Mouse (Mus musculus) embryo, embryonic 11 days (tissue): ENCODE data around the gene Pald1.

Source experiments
- DNase-seq: peaks from one replicate; pipeline ENCODE4 v3.0.0-alpha.2; 2015

Pald1 gene

DNA sequence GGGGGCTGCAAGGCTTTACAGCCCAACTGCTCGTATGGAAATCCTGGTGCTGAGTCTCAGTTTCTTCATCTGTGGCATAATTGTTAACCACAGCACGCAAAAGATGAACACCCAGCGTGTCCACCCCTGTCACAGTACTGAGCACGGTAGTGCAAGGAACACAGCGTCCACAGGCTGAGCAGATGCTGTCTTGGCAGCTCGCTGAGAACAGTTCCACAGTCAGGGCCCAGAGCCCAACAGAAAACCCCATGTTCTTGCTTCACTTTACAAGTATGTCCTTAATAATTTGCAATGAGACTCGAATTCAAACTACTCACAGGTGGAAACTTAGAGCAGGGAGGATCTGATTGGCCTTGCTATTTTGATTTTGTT, 109.5 kb downstream of the Pald1 start:
- DNase-seq, result no peak

DNA sequence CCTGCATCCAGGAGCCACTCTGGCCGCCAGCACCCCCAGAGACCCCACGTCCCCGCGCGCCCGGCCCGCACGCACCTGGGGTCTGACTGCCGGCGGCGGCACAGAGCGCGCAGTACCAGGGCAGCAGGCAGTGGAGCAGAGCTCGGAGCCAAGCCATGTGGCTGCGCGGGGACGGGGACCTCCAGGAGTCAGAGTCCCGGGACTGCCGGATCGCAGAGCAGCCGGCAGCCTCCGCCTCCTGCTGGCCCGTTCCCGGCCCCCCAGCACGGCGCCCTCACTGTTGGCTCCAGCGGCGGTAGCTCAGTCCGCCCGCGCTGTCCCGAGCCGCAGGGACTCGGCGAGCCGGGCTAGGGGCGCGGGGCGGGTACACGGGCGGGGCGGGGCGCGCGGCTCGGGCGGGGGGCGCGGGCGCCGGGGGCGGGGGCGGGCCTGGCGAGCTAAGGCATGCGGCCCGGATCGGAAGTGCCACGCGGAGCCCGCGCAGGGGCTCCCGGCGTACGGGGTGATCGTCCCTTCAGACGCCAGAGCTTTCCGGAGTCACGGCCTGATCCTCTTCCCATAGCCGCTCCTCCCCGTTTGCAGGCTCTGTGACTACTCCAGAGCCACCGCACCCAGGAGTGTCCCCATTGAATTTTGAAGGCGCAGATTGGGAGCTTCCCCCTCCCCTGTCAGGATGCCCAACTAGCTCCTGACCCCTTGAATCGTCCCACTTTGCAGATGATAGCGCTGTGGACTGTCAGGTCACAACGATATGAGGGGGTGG, 110.1 kb downstream of the Pald1 start, which contains the start of gene Adamts14:
Gene Adamts14 (minus strand): TSS at position 358 of the 763 bp plus-strand sequence.
- peak; percentile 69 for DNase-seq

DNA sequence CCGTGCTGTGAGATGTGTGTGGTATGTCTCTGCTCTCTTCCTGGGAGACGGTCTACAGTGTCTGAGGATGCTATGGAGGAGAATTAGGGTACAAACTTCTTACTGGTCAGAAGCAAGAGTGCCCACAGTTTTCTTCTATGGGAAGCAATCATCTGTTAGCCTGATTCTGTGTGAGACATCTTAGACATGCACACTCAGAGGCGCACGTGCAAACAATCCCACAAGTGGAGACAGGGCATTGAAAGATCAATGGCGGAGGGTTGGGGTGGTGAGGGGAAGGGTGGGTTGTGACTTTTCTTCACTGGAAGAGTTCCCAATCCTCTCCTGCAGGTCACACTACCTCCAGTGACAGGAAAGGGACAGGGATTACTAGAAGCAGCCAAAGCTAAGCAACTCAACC, 110.7 kb downstream of the Pald1 start:
- DNase-seq, result no peak

DNA sequence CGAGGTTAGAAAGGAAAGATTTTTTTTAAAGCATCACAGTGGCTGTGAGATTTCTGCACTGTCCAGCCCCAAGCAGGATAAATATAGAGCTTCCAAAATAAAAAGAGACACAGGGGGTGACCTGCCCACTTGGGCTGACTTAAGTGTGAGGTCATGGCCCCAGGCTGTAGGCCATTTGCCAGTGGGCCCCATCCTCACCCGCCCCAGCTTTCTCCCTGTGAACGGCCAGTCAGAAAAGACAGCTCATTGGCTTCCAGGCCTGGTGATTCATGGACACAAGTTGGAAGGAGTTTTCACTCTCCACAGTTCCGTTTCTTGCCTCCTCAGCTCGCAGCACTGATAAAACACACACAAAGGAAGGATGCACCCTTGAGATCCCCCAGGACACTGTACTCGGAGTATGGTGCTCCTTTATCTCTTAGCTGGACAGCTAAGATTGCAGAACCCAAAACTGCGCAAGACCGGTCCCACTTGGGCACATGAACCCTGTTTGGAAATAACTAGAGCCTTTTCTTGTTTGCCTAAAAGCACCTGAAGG, 111.2 kb downstream of the Pald1 start:
- DNase-seq, result no peak
